Mouse (Mus musculus) lung, adult 2 months (tissue): ENCODE results near the gene Tlr5.

Source experiments
- CTCF ChIP-seq: fragments of 200-500 bp; IDR thresholded peaks from 2 replicates; pipeline ENCODE4 v1.5.1; 2011; ENCODE audit warnings: mild to moderate bottlenecking, low read length, control low read depth; ENCODE audit not compliant: insufficient read depth
- POLR2A ChIP-seq: fragments of 200-500 bp; IDR thresholded peaks from 2 replicates; pipeline ENCODE4 v1.6.1; 2011; ENCODE audit warnings: low read depth, mild to moderate bottlenecking, control low read depth, low read length, borderline replicate concordance; ENCODE audit errors: extremely low read depth

DNA sequence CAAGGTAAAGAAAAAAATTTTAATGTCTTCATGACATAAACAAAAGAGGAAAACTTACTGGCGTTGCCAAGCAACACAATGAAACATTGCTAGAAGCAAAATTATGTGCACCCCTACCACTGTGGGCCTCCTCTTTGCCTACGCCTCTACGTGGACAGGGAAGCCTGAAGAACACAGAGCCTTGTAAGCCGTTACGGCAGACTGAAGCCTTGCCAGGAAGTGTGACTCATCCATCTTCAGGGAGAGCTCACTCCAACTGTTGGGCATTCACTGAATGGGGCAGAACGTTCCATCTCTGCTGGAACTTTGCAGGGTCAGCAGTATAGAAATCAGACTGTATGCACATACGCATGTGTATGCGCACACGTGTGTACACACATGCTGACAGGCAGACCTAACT lies 3.3 kb upstream of the Tlr5 start:
- TF ChIP-seq CTCF (no peak), POLR2A (no peak)
